Mouse (Mus musculus) lung, embryonic 14.5 days (tissue): ENCODE results near the gene Hmgn2. TPM values are rescaled to one million over a fixed set of nuclear protein-coding genes. Genes with fewer than 3 reads are reported as not detected.

Experiments
- ATAC-seq: fragments of 200-750 bp; cut with Nextera tagmentation; 2 replicates; pipeline ENCODE4 v1.8.0; 2017; ENCODE audit warnings: mild to moderate bottlenecking, moderate TSS enrichment, moderate library complexity; ENCODE audit not compliant: insufficient read depth
- DNase-seq: peaks from one replicate; pipeline ENCODE4 v3.0.0-alpha.2; 2015
- H3K27ac ChIP-seq: fragments of 300-500 bp; sonication (generic); 2 replicates; pipeline ENCODE4 v1.5.1; 2014; ENCODE audit warnings: low read depth, mild to moderate bottlenecking, moderate library complexity
- H3K27me3 ChIP-seq: fragments of 300-500 bp; sonication (generic); 2 replicates; pipeline ENCODE4 v1.6.1; 2014; ENCODE audit warnings: low read length, control low read depth; ENCODE audit not compliant: insufficient read depth
- H3K36me3 ChIP-seq: fragments of 300-500 bp; sonication (generic); 2 replicates; pipeline ENCODE4 v1.6.1; 2014; ENCODE audit warnings: control low read depth; ENCODE audit not compliant: insufficient read depth
- H3K4me1 ChIP-seq: fragments of 300-500 bp; sonication (generic); 2 replicates; pipeline ENCODE4 v1.6.1; 2014; ENCODE audit warnings: antibody characterized with exemption, control low read depth; ENCODE audit not compliant: insufficient read depth
- H3K4me2 ChIP-seq: fragments of 300-500 bp; sonication (generic); 2 replicates; pipeline ENCODE4 v1.6.1; 2014; ENCODE audit warnings: mild to moderate bottlenecking
- H3K4me3 ChIP-seq: fragments of 300-500 bp; sonication (generic); 2 replicates; pipeline ENCODE4 v1.5.1; 2014; ENCODE audit warnings: low read depth, low read length
- H3K9ac ChIP-seq: fragments of 300-500 bp; sonication (generic); 2 replicates; pipeline ENCODE4 v1.6.1; 2014
- H3K9me3 ChIP-seq: fragments of 300-500 bp; sonication (generic); 2 replicates; pipeline ENCODE4 v1.6.1; 2016; ENCODE audit warnings: low read depth, low read length, control low read depth
- CTCF ChIP-seq: IDR thresholded peaks from 2 replicates; pipeline ENCODE4 v1.5.1; 2016; ENCODE audit warnings: antibody characterized with exemption, low read depth
- WGBS: fragments of 180-500 bp; shearing (Covaris S2); extraction: QIAGEN DNeasy Blood & Tissue Kit; methylation state at CpG from one replicate; pipeline ENCODE4 v1.1.7; 2014; 5-methylcytosine and 5-hydroxymethylcytosine counted together
- polyA plus RNA-seq: library from polyadenylated mRNA; unstranded; fragments of >200 nt; fragmentation: Nextera tagmentation; extraction: Ambion mirVana; gene quantifications from 2 replicates; pipeline ENCODE4 v1.2.1, GENCODE M21; 2014

Hmgn2 gene
- polyA plus RNA-seq, 1 experiment from 2014 or later: 3,363 TPM

DNA sequence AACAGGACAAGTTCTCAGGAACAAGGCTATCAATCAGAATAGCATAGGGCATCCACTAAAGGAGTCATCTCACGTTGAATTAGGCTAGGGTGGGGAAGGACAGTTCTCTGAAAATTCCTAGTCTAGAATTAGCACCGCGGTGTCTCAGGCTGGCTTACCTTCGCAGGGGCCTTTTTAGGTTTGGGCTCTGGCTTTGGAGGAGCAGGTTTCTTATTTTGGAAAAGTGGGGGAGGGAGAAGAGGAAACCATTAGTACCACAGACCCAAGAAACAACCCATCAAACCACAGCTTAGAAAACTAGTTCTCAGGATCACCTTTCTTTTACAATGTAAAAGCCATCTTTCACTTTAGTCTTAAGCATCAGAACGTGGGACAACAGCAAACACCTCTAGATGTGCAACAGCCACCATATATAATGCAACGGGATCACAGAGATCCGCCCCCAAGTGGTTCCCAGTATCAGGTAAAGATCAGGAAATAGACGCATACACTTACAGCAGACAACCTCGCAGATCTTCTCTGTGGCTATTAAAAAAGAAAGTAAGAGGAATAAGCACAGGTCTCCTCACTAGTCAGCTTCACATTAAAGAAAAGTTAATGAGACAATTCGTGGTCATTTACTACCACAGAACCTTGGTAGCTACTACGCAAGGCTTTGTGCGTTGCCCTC is 2.0 kb downstream of the Hmgn2 start:
- no peaks in the 10 kb centered on the region for H3K27me3 ChIP-seq
- H3K4me1 ChIP-seq: peaks cover 6% of the 10 kb centered on the region; the same call in 1 of the 2 replicates
- H3K4me3 ChIP-seq: peak overlapping the region; percentile 69
- no peak for TF ChIP-seq CTCF
- DNase-seq (no peak), ATAC-seq (no peak)
- peak overlapping the region; percentile 99; the same call in 1 of the 2 replicates for H3K27ac ChIP-seq
- peak overlapping the region; percentile 98 for H3K4me2 ChIP-seq
- peak overlapping the region; percentile 97 for H3K9ac ChIP-seq
- H3K9me3 ChIP-seq: no peaks in the 10 kb centered on the region
- WGBS: 33% methylated on average over 12 of the region's 12 CpGs
- peaks cover 51% of the 10 kb centered on the region for H3K36me3 ChIP-seq

DNA sequence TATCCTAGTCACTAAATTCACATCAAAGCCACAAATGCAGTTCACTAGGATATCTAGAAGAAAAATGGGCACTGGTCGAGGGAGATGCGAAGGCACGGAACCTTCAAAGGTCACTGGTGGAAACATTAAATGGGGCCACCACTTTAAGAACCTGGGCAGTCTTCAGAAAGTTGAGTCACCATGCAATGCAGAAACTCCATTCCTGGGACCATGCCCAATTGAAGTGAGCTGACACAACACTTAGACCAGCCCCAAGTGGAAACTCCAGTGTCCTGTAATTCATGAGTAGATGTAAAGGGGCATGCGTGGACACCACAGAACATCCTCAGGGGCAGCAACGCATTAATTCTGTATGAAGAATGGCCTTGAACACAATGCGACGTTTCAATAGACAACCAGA is 5.9 kb downstream of the Hmgn2 start:
- Histone ChIP-seq H3K4me1 (no peaks in the 10 kb centered on the region), H3K4me2 (no peak overlapping the region), H3K9ac (no peak overlapping the region), H3K4me3 (no peak overlapping the region), H3K9me3 (no peaks in the 10 kb centered on the region), H3K36me3 (peaks cover 42% of the 10 kb centered on the region), H3K27ac (no peak overlapping the region), H3K27me3 (no peaks in the 10 kb centered on the region)
- DNase-seq (peak; percentile 17), ATAC-seq (no peak)
- 82% methylated on average over 7 of the region's 7 CpGs for WGBS
- no peak for TF ChIP-seq CTCF

DNA sequence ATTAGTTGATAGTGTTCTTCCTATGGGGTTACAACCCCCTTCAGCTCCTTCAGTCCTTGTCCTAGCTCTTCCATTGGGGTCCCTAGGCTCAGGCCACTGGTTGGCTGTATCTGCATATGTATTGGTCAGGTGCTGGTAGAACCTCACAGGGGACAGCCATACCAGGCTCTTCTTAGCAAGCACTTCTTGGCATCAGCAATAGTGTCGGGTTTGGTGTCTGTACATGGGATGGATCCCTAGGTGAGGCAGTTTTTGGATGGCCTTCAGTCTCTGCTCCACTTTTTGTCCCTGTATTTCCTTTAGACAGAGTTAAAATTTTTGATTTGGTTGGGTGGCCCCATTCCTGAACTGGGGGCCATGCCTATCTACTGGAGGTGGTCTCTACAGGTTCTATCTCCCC is 9.6 kb downstream of the Hmgn2 start:
- H3K9ac ChIP-seq: no peak overlapping the region
- H3K4me2 ChIP-seq: no peak overlapping the region
- no peaks in the 10 kb centered on the region for H3K4me1 ChIP-seq
- no peak for DNase-seq
- H3K27ac ChIP-seq: no peak overlapping the region
- no peak overlapping the region for H3K4me3 ChIP-seq
- no peak for ATAC-seq
- peaks cover 17% of the 10 kb centered on the region for H3K36me3 ChIP-seq
- no peak for TF ChIP-seq CTCF
- H3K27me3 ChIP-seq: no peaks in the 10 kb centered on the region
- WGBS: 79% methylated on average over 1 of the region's 1 CpGs
- H3K9me3 ChIP-seq: no peaks in the 10 kb centered on the region

DNA sequence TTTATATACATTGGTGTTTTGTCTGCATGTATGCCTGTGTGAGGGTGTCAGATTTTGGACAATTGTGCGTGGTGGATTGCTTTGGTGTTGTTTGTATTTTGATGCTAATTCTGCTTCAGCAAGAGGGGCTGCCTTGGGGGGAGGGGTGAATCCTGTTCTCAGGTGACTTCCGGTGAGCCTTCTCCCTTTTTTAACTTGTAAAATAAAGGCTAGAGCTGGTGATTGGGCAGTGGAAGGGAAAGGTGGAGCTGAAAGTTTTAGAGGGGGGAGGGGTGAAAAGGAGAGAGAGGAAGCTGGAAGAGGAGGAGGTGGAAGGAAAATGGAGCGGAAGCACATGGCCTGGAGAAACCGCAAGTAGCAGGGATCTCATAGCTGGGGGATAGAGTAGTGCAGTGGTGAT is 12.1 kb downstream of the Hmgn2 start:
- Histone ChIP-seq H3K27ac (no peak overlapping the region), H3K9me3 (no peaks in the 10 kb centered on the region), H3K27me3 (no peaks in the 10 kb centered on the region), H3K4me3 (no peak overlapping the region), H3K4me2 (no peak overlapping the region), H3K9ac (no peak overlapping the region), H3K4me1 (no peaks in the 10 kb centered on the region), H3K36me3 (no peaks in the 10 kb centered on the region)
- WGBS: 79% methylated on average over 4 of the region's 4 CpGs
- ATAC-seq (no peak), DNase-seq (no peak)
- TF ChIP-seq CTCF: no peak

DNA sequence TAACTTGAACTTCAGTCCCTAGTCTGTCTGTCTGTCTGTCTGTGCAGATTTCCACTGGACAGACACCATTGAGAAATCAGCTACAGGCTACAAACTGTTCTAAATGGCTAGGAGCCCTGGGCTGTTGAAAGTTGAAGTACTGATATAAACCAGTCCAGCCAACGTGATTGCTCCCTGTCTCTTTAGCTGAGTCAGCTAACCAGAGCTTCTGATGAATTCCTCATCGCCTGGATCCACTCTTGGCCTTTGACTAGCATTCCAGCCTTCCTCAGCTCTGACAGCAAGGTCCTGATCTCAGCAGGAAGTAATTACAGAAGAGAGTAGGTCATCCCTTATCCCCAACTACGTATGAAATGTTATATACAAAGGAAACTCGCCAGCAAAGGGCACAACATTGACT is 21.7 kb downstream of the Hmgn2 start:
- ATAC-seq (no peak), DNase-seq (no peak)
- no peak for TF ChIP-seq CTCF
- Histone ChIP-seq H3K4me1 (no peaks in the 10 kb centered on the region), H3K27ac (no peak overlapping the region), H3K9me3 (no peaks in the 10 kb centered on the region), H3K36me3 (no peaks in the 10 kb centered on the region), H3K4me3 (no peak overlapping the region), H3K27me3 (no peaks in the 10 kb centered on the region), H3K4me2 (no peak overlapping the region), H3K9ac (no peak overlapping the region)
- WGBS: 38% methylated on average over 4 of the region's 4 CpGs

DNA sequence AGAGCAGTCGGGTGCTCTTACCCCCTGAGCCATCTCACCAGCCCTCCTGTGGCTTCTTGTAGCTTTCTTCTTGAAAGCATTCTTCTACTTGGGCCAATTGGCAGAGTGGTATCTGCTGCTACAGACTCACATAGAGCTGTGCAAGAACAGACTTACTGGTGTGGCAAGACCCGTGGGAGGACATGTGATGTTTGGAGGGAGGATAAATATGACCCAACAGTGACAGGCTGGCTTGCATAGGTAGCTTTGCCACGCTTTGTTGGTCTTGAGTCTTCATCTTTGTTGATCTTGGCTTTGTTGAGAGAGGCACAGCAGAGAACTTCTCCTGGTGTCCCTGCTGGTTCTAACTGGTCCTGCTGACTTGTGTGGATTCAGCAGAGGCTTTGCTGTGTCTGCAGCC is 24.7 kb downstream of the Hmgn2 start:
- ATAC-seq (no peak), DNase-seq (no peak)
- H3K36me3 ChIP-seq: no peaks in the 10 kb centered on the region

DNA sequence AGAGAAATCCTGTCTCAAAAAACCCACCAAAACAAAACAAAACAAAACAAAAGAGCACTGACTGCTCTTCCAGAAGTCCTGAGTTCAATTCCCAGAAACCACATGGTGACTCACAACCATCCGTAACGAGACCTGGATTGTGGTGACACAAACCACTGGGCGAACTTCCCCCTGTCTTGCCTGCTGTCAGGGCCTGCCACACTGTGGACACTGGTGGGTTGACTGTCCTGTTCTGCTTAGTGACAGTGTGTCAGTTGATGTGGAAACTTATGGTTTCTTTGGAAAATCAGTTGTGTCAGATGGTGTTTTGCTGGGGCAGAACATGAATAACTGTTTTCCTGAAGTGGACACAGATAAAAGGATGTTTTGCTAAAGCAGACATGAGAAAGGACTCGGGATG is 25.8 kb downstream of the Hmgn2 start:
- Histone ChIP-seq H3K4me2 (no peak overlapping the region), H3K4me1 (no peaks in the 10 kb centered on the region)
- no peak for ATAC-seq

More for the DNA sequence above, 24.7 kb downstream of the Hmgn2 start:
- Histone ChIP-seq H3K4me1 (no peaks in the 10 kb centered on the region), H3K27me3 (no peaks in the 10 kb centered on the region), H3K4me3 (no peak overlapping the region), H3K9me3 (no peaks in the 10 kb centered on the region), H3K4me2 (no peak overlapping the region), H3K27ac (no peak overlapping the region), H3K9ac (no peak overlapping the region)
- WGBS: 67% methylated on average over 3 of the region's 3 CpGs
- no peak for TF ChIP-seq CTCF

More for the DNA sequence above, 25.8 kb downstream of the Hmgn2 start:
- Histone ChIP-seq H3K4me3 (no peak overlapping the region), H3K36me3 (no peaks in the 10 kb centered on the region), H3K27ac (no peak overlapping the region), H3K9ac (no peak overlapping the region), H3K27me3 (no peaks in the 10 kb centered on the region), H3K9me3 (no peaks in the 10 kb centered on the region)
- DNase-seq: no peak
- no peak for TF ChIP-seq CTCF
- WGBS: 87% methylated on average over 4 of the region's 4 CpGs
